Mouse (Mus musculus) thymus, adult 2 months (tissue): ENCODE data around the gene Capn2. TPM values are rescaled to one million over a fixed set of nuclear protein-coding genes. Genes with fewer than 3 reads are reported as not detected.
A peak's percentile ranks its signal among the peaks of the same experiment; 100 is the strongest.

ENCODE experiments used
- DNase-seq: peaks from one replicate; pipeline ENCODE4 v3.0.0; 2021
- H3K27ac ChIP-seq: fragments of 200-500 bp; 2 replicates; pipeline ENCODE4 v1.5.1; 2012; ENCODE audit warnings: low read length, control low read depth; ENCODE audit not compliant: control insufficient read depth, insufficient read depth
- H3K27me3 ChIP-seq: fragments of 200-500 bp; 2 replicates; pipeline ENCODE4 v1.6.1; 2012; ENCODE audit warnings: mild to moderate bottlenecking, low read length, moderate library complexity, mixed read lengths; ENCODE audit not compliant: control insufficient read depth, insufficient read depth
- H3K36me3 ChIP-seq: fragments of 200-500 bp; 2 replicates; pipeline ENCODE4 v1.6.1; 2012; ENCODE audit warnings: mild to moderate bottlenecking, low read length, moderate library complexity; ENCODE audit not compliant: control insufficient read depth, insufficient read depth
- H3K4me1 ChIP-seq: fragments of 200-500 bp; replicated peaks from 2 replicates; pipeline ENCODE4 v1.6.1; 2012; ENCODE audit warnings: low read length; ENCODE audit not compliant: control insufficient read depth, insufficient read depth
- H3K4me3 ChIP-seq: fragments of 200-500 bp; 2 replicates; pipeline ENCODE4 v1.5.1; 2012; ENCODE audit warnings: mild to moderate bottlenecking, low read length, control low read depth, moderate library complexity; ENCODE audit not compliant: control insufficient read depth, insufficient read depth
- CTCF ChIP-seq: fragments of 200-500 bp; IDR thresholded peaks from 2 replicates; pipeline ENCODE4 v1.5.1; 2012; ENCODE audit warnings: mild to moderate bottlenecking, control low read depth, low read length, moderate library complexity, borderline replicate concordance; ENCODE audit not compliant: control insufficient read depth, poor library complexity, insufficient read depth; ENCODE audit errors: extremely low read depth
- POLR2A ChIP-seq: fragments of 200-500 bp; IDR thresholded peaks from 2 replicates; pipeline ENCODE4 v1.6.1; 2012; ENCODE audit warnings: mild to moderate bottlenecking, low read length, control low read depth, moderate library complexity; ENCODE audit not compliant: control insufficient read depth, poor library complexity, insufficient read depth; ENCODE audit errors: extremely low read depth
- WGBS: fragments of 180-500 bp; shearing (Covaris S2); methylation state at CpG from one replicate; pipeline ENCODE4 v1.1.7; 2018; 5-methylcytosine and 5-hydroxymethylcytosine counted together
- polyA plus RNA-seq: library from polyadenylated mRNA; depleted of rRNA; stranded (reverse); fragments of >200 nt; gene quantifications from 2 replicates; pipeline ENCODE4 v1.2.3, GENCODE M21; 2012

Gene Capn2
- polyA plus RNA-seq, 1 experiment, result 19.4 TPM

DNA sequence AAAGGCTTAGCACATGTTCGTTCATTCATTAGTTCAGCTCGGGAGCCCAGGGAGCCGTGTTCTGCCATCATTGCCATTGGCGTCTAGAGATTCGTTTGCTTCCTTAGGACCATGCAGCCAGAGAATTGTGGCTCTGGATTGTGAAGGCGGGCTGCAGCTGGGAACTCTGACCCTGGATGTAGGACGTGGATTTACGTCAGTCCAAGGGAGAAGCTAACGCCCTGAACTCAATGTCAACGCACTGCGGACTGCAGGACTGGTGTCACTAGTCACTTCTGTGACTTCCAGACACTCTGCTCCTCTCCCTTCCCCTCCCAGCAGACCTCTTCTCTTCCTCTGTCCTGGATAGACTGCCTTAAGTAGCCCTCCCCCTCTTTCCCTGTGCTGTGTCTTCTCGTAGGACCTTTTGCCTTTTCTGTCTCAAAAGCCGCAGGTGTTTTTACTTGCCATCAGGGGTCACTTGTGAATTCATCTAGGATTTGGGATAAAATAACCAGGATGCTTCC lies 9.9 kb upstream of the Capn2 start:
- Histone ChIP-seq H3K36me3 (no peaks in the 10 kb centered on the region), H3K4me3 (no peak overlapping the region), H3K4me1 (peaks cover 5% of the 10 kb centered on the region), H3K27ac (no peak overlapping the region), H3K27me3 (no peaks in the 10 kb centered on the region)
- no peak for DNase-seq
- 92% methylated on average over 13 of the region's 13 CpGs for WGBS
- TF ChIP-seq POLR2A (no peak), CTCF (no peak)

GRCm38 (mm10) chr1:182525601-182526000 lies 8.2 kb upstream of the Capn2 start:
- Histone ChIP-seq H3K27ac (no peak overlapping the region), H3K36me3 (no peaks in the 10 kb centered on the region), H3K4me3 (no peak overlapping the region), H3K4me1 (peaks cover 16% of the 10 kb centered on the region), H3K27me3 (no peaks in the 10 kb centered on the region)
- TF ChIP-seq POLR2A, result no peak
- no peak for TF ChIP-seq CTCF
- WGBS, result 95% methylated on average over 3 of the region's 3 CpGs
- DNase-seq, result no peak

DNA sequence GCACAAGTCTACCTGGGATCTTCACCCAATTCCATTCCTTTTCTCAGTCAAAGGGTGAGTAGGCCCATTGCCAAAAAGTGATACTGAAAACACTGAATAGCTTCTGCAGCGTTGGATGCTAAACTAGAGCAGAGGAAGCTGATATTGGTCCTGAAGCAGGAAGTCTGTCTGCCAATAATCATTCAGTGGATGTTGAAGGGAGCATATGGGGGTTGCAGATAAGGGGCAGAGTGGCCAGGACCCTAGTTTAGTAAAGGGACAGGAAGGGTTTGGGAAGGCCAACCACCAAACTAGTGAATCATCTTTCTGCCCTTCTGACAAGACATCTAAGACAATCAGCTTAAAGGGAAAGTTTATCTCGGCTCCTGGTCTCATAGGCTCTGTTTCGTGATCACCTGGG lies 6.3 kb upstream of the Capn2 start:
- Histone ChIP-seq H3K36me3 (no peaks in the 10 kb centered on the region), H3K27me3 (no peaks in the 10 kb centered on the region), H3K4me1 (peaks cover 34% of the 10 kb centered on the region), H3K27ac (no peak overlapping the region), H3K4me3 (no peak overlapping the region)
- TF ChIP-seq POLR2A (no peak), CTCF (no peak)
- 91% methylated on average over 3 of the region's 3 CpGs for WGBS
- DNase-seq, result no peak

- no peak for DNase-seq
- H3K27ac ChIP-seq, result no peak overlapping the region
- TF ChIP-seq CTCF, result no peak
- TF ChIP-seq POLR2A, result no peak
- H3K36me3 ChIP-seq, result no peaks in the 10 kb centered on the region
- no peaks in the 10 kb centered on the region for H3K27me3 ChIP-seq
- 88% methylated on average over 5 of the region's 5 CpGs for WGBS
- no peak overlapping the region for H3K4me3 ChIP-seq
- peaks cover 35% of the 10 kb centered on the region for H3K4me1 ChIP-seq
These were observed 5.6 kb upstream of the Capn2 start for GRCm38 (mm10) chr1:182522961-182523360.

DNA sequence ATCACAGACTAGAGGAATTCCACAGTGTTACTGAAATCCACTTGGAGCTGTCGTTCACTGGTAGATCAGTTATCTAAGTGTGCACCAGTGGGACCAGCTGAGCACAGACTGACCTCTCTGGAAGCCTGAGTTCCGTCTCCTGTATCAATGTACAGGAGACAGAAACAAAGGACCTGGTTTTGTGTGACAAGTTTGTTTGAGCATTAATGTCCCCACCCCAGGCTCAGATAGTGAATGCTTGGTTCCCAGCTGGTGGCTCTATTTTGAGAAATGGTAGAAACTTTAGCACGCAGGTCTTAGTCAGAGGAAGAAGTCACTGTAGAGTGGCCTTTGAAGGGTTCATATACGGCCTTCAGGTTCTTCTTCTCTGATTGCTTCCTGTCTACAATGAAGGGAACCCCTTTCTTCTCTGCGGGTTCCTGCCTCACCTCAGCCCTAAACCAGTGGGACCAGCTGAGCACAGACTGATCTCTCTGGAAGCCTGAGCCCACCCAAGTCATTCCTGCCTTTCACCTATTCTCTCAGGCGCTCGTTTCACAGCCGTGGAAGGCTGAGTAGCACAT lies 3.6 kb upstream of the Capn2 start:
- peak overlapping the region; percentile 38 for H3K27ac ChIP-seq
- TF ChIP-seq POLR2A (no peak), CTCF (no peak)
- peak; percentile 29 for DNase-seq
- no peaks in the 10 kb centered on the region for H3K36me3 ChIP-seq
- H3K4me3 ChIP-seq, result no peak overlapping the region
- 51% methylated on average over 8 of the region's 8 CpGs for WGBS
- no peaks in the 10 kb centered on the region for H3K27me3 ChIP-seq
- peaks cover 34% of the 10 kb centered on the region for H3K4me1 ChIP-seq

- TF ChIP-seq CTCF (0 out of 2 replicates have a peak, but pooled peaks have one; percentile 39), POLR2A (0 out of 2 replicates have a peak, but pooled peaks have one; percentile 33)
- DNase-seq, result peak; percentile 72
- Histone ChIP-seq H3K27me3 (no peaks in the 10 kb centered on the region), H3K27ac (peak overlapping the region; percentile 67), H3K36me3 (no peaks in the 10 kb centered on the region), H3K4me1 (peaks cover 34% of the 10 kb centered on the region), H3K4me3 (no peak overlapping the region)
- 35% methylated on average over 14 of the region's 14 CpGs for WGBS
These were observed 2.9 kb upstream of the Capn2 start for GRCm38 (mm10) chr1:182520091-182520937.
